Mouse (Mus musculus) liver, postnatal 0 days (tissue): ENCODE results near the gene Hoxc11.

ENCODE experiments used
- CTCF ChIP-seq: sonication (generic); IDR thresholded peaks from 2 replicates; pipeline ENCODE4 v1.5.1; 2016; ENCODE audit warnings: antibody characterized with exemption, low read depth
- EP300 ChIP-seq: IDR thresholded peaks from 2 replicates; pipeline ENCODE4 v1.6.1; 2016; ENCODE audit warnings: antibody characterized with exemption, low read depth, mild to moderate bottlenecking

DNA sequence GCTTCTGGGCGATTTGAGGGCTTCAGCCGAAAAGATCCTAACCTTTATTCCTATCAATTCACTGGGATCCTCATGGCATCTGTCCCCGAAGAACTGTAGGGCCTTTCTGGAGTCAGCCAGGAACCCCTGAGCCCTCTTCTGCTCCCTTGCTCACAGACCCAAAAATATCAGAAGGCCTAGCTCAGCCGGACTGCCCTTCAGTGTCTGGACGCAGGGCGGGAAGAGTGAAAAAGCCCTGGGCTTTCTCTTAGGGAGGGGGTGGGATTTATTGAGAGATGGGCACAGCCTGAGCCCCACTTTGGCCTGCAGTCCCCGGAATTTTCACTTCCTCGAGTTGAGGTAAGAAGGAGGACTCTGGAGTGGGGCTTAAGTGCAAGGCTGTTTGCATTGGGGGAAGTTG is 9.0 kb downstream of the Hoxc11 start:
- TF ChIP-seq CTCF (no peak), EP300 (no peak)
